Mouse (Mus musculus): ENCODE measurements around the gene Hsdl1.

DNA sequence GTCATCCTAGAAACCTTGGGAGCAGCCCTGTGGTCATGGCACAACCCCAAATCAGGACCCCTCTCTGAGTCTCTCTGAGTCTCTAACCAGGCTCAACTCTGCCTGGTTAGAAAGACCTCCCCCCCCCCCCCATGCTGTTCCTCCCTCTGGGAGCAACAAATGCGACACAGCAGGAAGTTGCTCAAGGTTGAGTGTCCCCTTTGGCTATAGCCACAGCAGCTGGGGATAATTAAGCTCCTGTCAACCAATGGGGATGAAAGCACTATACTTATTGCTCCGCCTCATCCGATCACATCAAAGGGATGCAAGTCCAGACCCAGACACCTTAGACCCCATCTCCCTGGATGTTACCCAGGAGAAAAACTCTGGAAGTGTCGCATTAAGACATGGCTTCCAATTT is 47.6 kb upstream of the Hsdl1 start:
- TF ChIP-seq CTCF (IDR thresholded peaks at IDR 0.05; ENCODE audit: low read depth, low read length) (no peak), POLR2A (IDR thresholded peaks at IDR 0.05; ENCODE audit: extremely low read depth, insufficient read depth, low read length) (no peak)

Data from liver, adult 2 months (tissue).